Mouse (Mus musculus) layer of hippocampus, adult 18-20 months (tissue): ENCODE measurements at regions not wholly inside any gene's neighbourhood (a gene's known extent, or its start where the extent isn't known, plus 50 kb on each side); places are given as distances from the start of the nearest gene placed in this dataset.

Experiments
- DNase-seq, 2 experiments: peaks; one replicate each; pipeline ENCODE4 v3.0.0; 2022; ENCODE audit warnings: low spot score in 2 of 2

- DNase-seq, result no peak
Observed at GRCm38 (mm10) chr7:51790690-51791560, 70.9 kb upstream of the Gas2 start.

- DNase-seq, result no peak
Observed at GRCm38 (mm10) chr7:51791561-51791863, 70.3 kb upstream of the Gas2 start.
